Mouse (Mus musculus) limb, embryonic 13.5 days (tissue): ENCODE data around the gene Cnot1. TPM values are rescaled to one million over a fixed set of nuclear protein-coding genes. Genes with fewer than 3 reads are reported as not detected.

Experiments
- ATAC-seq: fragments of 200-750 bp; cut with Nextera tagmentation; 2 replicates; pipeline ENCODE4 v1.8.0; 2017; ENCODE audit warnings: low read depth, moderate number of reproducible peaks, moderate TSS enrichment; ENCODE audit not compliant: low FRiP score
- H3K27ac ChIP-seq: fragments of 300-500 bp; sonication (generic); 2 replicates; pipeline ENCODE4 v1.5.1; 2015; ENCODE audit warnings: inconsistent platforms, mild to moderate bottlenecking, moderate library complexity
- H3K27me3 ChIP-seq: fragments of 300-500 bp; sonication (generic); 2 replicates; pipeline ENCODE4 v1.6.1; 2015; ENCODE audit warnings: mild to moderate bottlenecking, inconsistent platforms
- H3K36me3 ChIP-seq: fragments of 300-500 bp; sonication (generic); 2 replicates; pipeline ENCODE4 v1.6.1; 2015; ENCODE audit warnings: inconsistent platforms, mild to moderate bottlenecking, moderate library complexity
- H3K4me1 ChIP-seq: fragments of 300-500 bp; sonication (generic); 2 replicates; pipeline ENCODE4 v1.6.1; 2015; ENCODE audit warnings: inconsistent platforms
- H3K4me2 ChIP-seq: fragments of 300-500 bp; sonication (generic); replicated peaks from 2 replicates; pipeline ENCODE4 v1.6.1; 2015; ENCODE audit warnings: inconsistent platforms, mild to moderate bottlenecking, moderate library complexity
- H3K4me3 ChIP-seq: fragments of 300-500 bp; sonication (generic); 2 replicates; pipeline ENCODE4 v1.5.1; 2015; ENCODE audit warnings: moderate library complexity, mild to moderate bottlenecking, inconsistent platforms
- H3K9ac ChIP-seq: fragments of 300-500 bp; sonication (generic); 2 replicates; pipeline ENCODE4 v1.6.1; 2015; ENCODE audit warnings: mild to moderate bottlenecking, inconsistent platforms
- H3K9me3 ChIP-seq: fragments of 300-500 bp; sonication (generic); 2 replicates; pipeline ENCODE4 v1.6.1; 2016; ENCODE audit warnings: inconsistent platforms
- WGBS: fragments of 180-500 bp; shearing (Covaris S2); methylation state at CpG from one replicate; pipeline ENCODE4 v1.1.7; 2015; 5-methylcytosine and 5-hydroxymethylcytosine counted together
- polyA plus RNA-seq: library from polyadenylated mRNA; unstranded; fragments of >200 nt; fragmentation: Nextera tagmentation; extraction: Ambion mirVana; gene quantifications from 2 replicates; pipeline ENCODE4 v1.2.1, GENCODE M21; 2015

Gene Cnot1
- polyA plus RNA-seq, 1 experiment from 2014 or later, result 71.7 TPM

- Histone ChIP-seq H3K4me1 (no peaks in the 10 kb centered on the region), H3K4me3 (no peak overlapping the region), H3K9ac (no peak overlapping the region), H3K4me2 (no peak overlapping the region), H3K9me3 (peaks cover 9% of the 10 kb centered on the region), H3K27ac (no peak overlapping the region), H3K36me3 (peaks cover 84% of the 10 kb centered on the region), H3K27me3 (no peaks in the 10 kb centered on the region)
- ATAC-seq, result no peak
These were observed 24.6 kb downstream of the Cnot1 start for GRCm38 (mm10) chr8:95782628-95783027.

- WGBS, result 96% methylated on average over 2 of the region's 2 CpGs
- H3K36me3 ChIP-seq, result peaks cover 80% of the 10 kb centered on the region
- ATAC-seq, result no peak
These were observed 25.5 kb downstream of the Cnot1 start for GRCm38 (mm10) chr8:95781775-95782174.

GRCm38 (mm10) chr8:95781085-95781484, 26.2 kb downstream of the Cnot1 start:
- H3K4me2 ChIP-seq, result no peak overlapping the region
- H3K9ac ChIP-seq, result no peak overlapping the region
- no peaks in the 10 kb centered on the region for H3K27me3 ChIP-seq
- no peak for ATAC-seq
- H3K27ac ChIP-seq, result no peak overlapping the region
- no peaks in the 10 kb centered on the region for H3K4me1 ChIP-seq
- peaks cover 74% of the 10 kb centered on the region for H3K36me3 ChIP-seq
- WGBS, result 94% methylated on average over 3 of the region's 3 CpGs
- no peak overlapping the region for H3K4me3 ChIP-seq
- peaks cover 9% of the 10 kb centered on the region for H3K9me3 ChIP-seq

More at GRCm38 (mm10) chr8:95781775-95782174, 25.5 kb downstream of the Cnot1 start:
- H3K9me3 ChIP-seq, result peaks cover 9% of the 10 kb centered on the region
- no peak overlapping the region for H3K4me3 ChIP-seq
- no peaks in the 10 kb centered on the region for H3K27me3 ChIP-seq
- H3K4me2 ChIP-seq, result no peak overlapping the region
- no peaks in the 10 kb centered on the region for H3K4me1 ChIP-seq
- H3K27ac ChIP-seq, result no peak overlapping the region
- H3K9ac ChIP-seq, result no peak overlapping the region

- Histone ChIP-seq H3K9ac (no peak overlapping the region), H3K9me3 (no peaks in the 10 kb centered on the region), H3K27ac (no peak overlapping the region), H3K4me3 (no peak overlapping the region), H3K36me3 (peaks cover 79% of the 10 kb centered on the region), H3K4me1 (no peaks in the 10 kb centered on the region), H3K27me3 (no peaks in the 10 kb centered on the region), H3K4me2 (no peak overlapping the region)
- 86% methylated on average over 1 of the region's 1 CpGs for WGBS
- ATAC-seq, result no peak
These were observed 43.1 kb downstream of the Cnot1 start for GRCm38 (mm10) chr8:95764133-95764532.

- Histone ChIP-seq H3K4me3 (no peak overlapping the region), H3K9ac (no peak overlapping the region), H3K27me3 (no peaks in the 10 kb centered on the region), H3K36me3 (peaks cover 76% of the 10 kb centered on the region), H3K4me2 (no peak overlapping the region), H3K4me1 (no peaks in the 10 kb centered on the region), H3K9me3 (no peaks in the 10 kb centered on the region), H3K27ac (no peak overlapping the region)
- no peak for ATAC-seq
- WGBS, result 93% methylated on average over 6 of the region's 6 CpGs
These were observed 46.9 kb downstream of the Cnot1 start for GRCm38 (mm10) chr8:95760323-95760722.

- Histone ChIP-seq H3K36me3 (peaks cover 84% of the 10 kb centered on the region), H3K4me3 (no peak overlapping the region), H3K27me3 (no peaks in the 10 kb centered on the region), H3K9ac (no peak overlapping the region), H3K27ac (no peak overlapping the region), H3K9me3 (no peaks in the 10 kb centered on the region), H3K4me2 (no peak overlapping the region), H3K4me1 (no peaks in the 10 kb centered on the region)
- ATAC-seq, result no peak
- WGBS, result 96% methylated on average over 1 of the region's 1 CpGs
These were observed 55.3 kb downstream of the Cnot1 start for GRCm38 (mm10) chr8:95751924-95752323.

- Histone ChIP-seq H3K27ac (no peak overlapping the region), H3K4me1 (no peaks in the 10 kb centered on the region), H3K36me3 (peaks cover 92% of the 10 kb centered on the region), H3K9me3 (no peaks in the 10 kb centered on the region), H3K27me3 (no peaks in the 10 kb centered on the region), H3K4me3 (no peak overlapping the region), H3K4me2 (no peak overlapping the region), H3K9ac (no peak overlapping the region)
- 93% methylated on average over 4 of the region's 4 CpGs for WGBS
- ATAC-seq, result no peak
These were observed 59.2 kb downstream of the Cnot1 start for GRCm38 (mm10) chr8:95748028-95748427.

- Histone ChIP-seq H3K9ac (no peak overlapping the region), H3K4me1 (no peaks in the 10 kb centered on the region), H3K27me3 (no peaks in the 10 kb centered on the region), H3K9me3 (no peaks in the 10 kb centered on the region), H3K36me3 (peaks cover 94% of the 10 kb centered on the region), H3K27ac (no peak overlapping the region), H3K4me2 (no peak overlapping the region), H3K4me3 (no peak overlapping the region)
- no peak for ATAC-seq
- 93% methylated on average over 7 of the region's 7 CpGs for WGBS
These were observed 65.5 kb downstream of the Cnot1 start for GRCm38 (mm10) chr8:95741732-95742131.

GRCm38 (mm10) chr8:95738596-95738995, 68.7 kb downstream of the Cnot1 start:
- WGBS, result 85% methylated on average over 7 of the region's 7 CpGs
- no peak overlapping the region for H3K27ac ChIP-seq
- no peak overlapping the region for H3K4me3 ChIP-seq
- ATAC-seq, result no peak
- H3K27me3 ChIP-seq, result no peaks in the 10 kb centered on the region
- no peak overlapping the region for H3K4me2 ChIP-seq
- H3K36me3 ChIP-seq, result peaks cover 90% of the 10 kb centered on the region
- no peaks in the 10 kb centered on the region for H3K9me3 ChIP-seq
- no peaks in the 10 kb centered on the region for H3K4me1 ChIP-seq
- no peak overlapping the region for H3K9ac ChIP-seq

- no peak for ATAC-seq
- Histone ChIP-seq H3K36me3 (peaks cover 86% of the 10 kb centered on the region), H3K9me3 (no peaks in the 10 kb centered on the region), H3K27me3 (no peaks in the 10 kb centered on the region), H3K4me1 (no peaks in the 10 kb centered on the region), H3K4me3 (no peak overlapping the region), H3K9ac (no peak overlapping the region), H3K4me2 (no peak overlapping the region), H3K27ac (no peak overlapping the region)
- 92% methylated on average over 4 of the region's 4 CpGs for WGBS
These were observed 79.6 kb downstream of the Cnot1 start for GRCm38 (mm10) chr8:95727625-95728024.

GRCm38 (mm10) chr8:95716546-95717335, 90.5 kb downstream of the Cnot1 start:
- peak overlapping the region; percentile 94 for H3K4me2 ChIP-seq
- H3K36me3 ChIP-seq, result peaks cover 41% of the 10 kb centered on the region
- H3K4me1 ChIP-seq, result peaks cover 16% of the 10 kb centered on the region
- peak overlapping the region; percentile 89 for H3K4me3 ChIP-seq
- H3K9me3 ChIP-seq, result no peaks in the 10 kb centered on the region
- ATAC-seq, result no peak
- H3K9ac ChIP-seq, result peak overlapping the region; percentile 83
- 21% methylated on average over 21 of the region's 21 CpGs for WGBS
- no peaks in the 10 kb centered on the region for H3K27me3 ChIP-seq
- H3K27ac ChIP-seq, result no peak overlapping the region

- peaks cover 34% of the 10 kb centered on the region for H3K36me3 ChIP-seq
- H3K9me3 ChIP-seq, result no peaks in the 10 kb centered on the region
- H3K27ac ChIP-seq, result peak within 1 kb of the TSS; percentile 52; the same call in 1 of the 2 replicates
- H3K27me3 ChIP-seq, result no peaks in the 10 kb centered on the region
- peaks cover 16% of the 10 kb centered on the region for H3K4me1 ChIP-seq
- peak; percentile 85 for ATAC-seq
- peak within 1 kb of the TSS; percentile 94 for H3K4me2 ChIP-seq
- peak within 1 kb of the TSS; percentile 83 for H3K9ac ChIP-seq
- H3K4me3 ChIP-seq, result peak within 1 kb of the TSS; percentile 89
- under 1% methylated on average over 66 of the region's 79 CpGs for WGBS
These were observed 91.4 kb downstream of the Cnot1 start, which contains the start of gene Setd6 for GRCm38 (mm10) chr8:95715676-95716531. Setd6 (plus strand) TSS chr8:95715881.
